Mouse (Mus musculus): ENCODE measurements around the gene Pole2.

GRCm38 (mm10) chr12:69249766-69250165, 21.8 kb upstream of the Pole2 start:
- no peak for TF ChIP-seq POLR2A (IDR thresholded peaks at IDR 0.05; ENCODE audit: control insufficient read depth in 1 of 2, insufficient read depth in 1 of 2, low read depth in 1 of 2, low read length in 2 of 2, poor library complexity in 1 of 2)
- TF ChIP-seq CTCF (IDR thresholded peaks at IDR 0.05 in 2 of 3, conservative IDR thresholded peaks at IDR 0.05 in 1 of 3; ENCODE audit: control insufficient read depth in 1 of 3, insufficient read depth in 1 of 3, low read depth in 2 of 3, low read length in 3 of 3, poor library complexity in 1 of 3, severe bottlenecking in 1 of 3): no peak
- TF ChIP-seq ETS1 (IDR thresholded peaks at IDR 0.05; ENCODE audit: low read depth, low read length): no peak
- TF ChIP-seq ELF1 (IDR thresholded peaks at IDR 0.05; ENCODE audit: low read depth, low read length): no peak
- no peak for TF ChIP-seq CHD2 (IDR thresholded peaks at IDR 0.05; ENCODE audit: low read length)
- no peak for TF ChIP-seq USF1 (IDR thresholded peaks at IDR 0.05; ENCODE audit: low read depth, low read length)

Measured in MEL (cell line).